Mouse (Mus musculus): Measurements from ENCODE around the gene 9030612E09Rik. TPM values are rescaled to one million over a fixed set of nuclear protein-coding genes. Genes with fewer than 3 reads are reported as not detected.

The 9030612E09Rik gene
- polyA plus RNA-seq, 1 experiment, result 1.9 TPM

DNA sequence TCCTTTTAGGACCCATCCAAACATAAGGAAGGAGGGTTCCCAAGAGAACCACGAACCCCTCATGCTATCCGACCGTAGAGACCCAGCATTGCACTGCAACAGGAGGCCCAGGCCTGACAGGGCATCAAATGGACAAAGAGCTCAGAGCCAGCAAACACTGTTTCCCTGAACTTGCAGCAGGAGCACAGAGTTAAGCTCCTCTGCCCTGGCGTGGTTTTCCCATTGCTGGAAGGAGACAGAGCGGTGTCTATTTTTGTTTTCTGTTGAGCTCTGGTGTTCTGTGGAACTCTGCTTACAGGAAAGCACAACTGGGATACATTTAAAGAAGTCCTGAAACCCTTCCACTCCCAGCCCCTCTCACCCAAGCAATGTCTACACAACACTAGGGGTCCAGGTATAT is 15.2 kb upstream of the 9030612E09Rik start:
- Histone ChIP-seq H3K4me1 (ENCODE audit: control insufficient read depth, insufficient read depth, low read length) (no peaks in the 10 kb centered on the region), H3K27ac (ENCODE audit: control insufficient read depth, insufficient read depth, low read depth, low read length, poor library complexity) (no peak overlapping the region), H3K4me3 (replicated peaks; ENCODE audit: control insufficient read depth, low read depth, low read length) (no peak overlapping the region)
- WGBS, result 83% methylated on average over 5 of the region's 5 CpGs
- TF ChIP-seq CTCF (IDR thresholded peaks at IDR 0.05; ENCODE audit: control insufficient read depth, insufficient read depth, low read length) (no peak), POLR2A (IDR thresholded peaks at IDR 0.05; ENCODE audit: borderline replicate concordance, control insufficient read depth, low read depth, low read length) (no peak)

DNA sequence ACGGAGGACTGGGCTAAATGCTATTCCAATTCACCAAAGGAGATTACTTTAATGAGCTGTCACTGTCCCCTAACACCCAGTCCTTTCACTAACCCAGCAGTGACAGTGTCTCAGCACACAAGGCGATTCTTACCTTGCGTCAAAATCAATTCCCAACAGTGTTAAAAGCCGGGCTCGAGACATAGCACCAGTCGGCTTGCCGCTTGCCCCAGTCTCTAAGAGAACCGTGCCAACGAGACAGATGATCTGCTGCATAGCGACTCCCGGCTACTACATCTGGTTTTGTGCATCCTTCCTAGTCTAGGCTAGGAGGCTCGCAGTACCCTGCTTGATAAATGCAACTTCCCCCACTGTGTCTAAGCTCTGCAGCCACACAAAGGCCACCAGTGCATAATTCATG is 12.2 kb upstream of the 9030612E09Rik start:
- WGBS, result 88% methylated on average over 12 of the region's 12 CpGs
- Histone ChIP-seq H3K27ac (ENCODE audit: control insufficient read depth, insufficient read depth, low read depth, low read length, poor library complexity) (no peak overlapping the region), H3K4me1 (ENCODE audit: control insufficient read depth, insufficient read depth, low read length) (no peaks in the 10 kb centered on the region), H3K4me3 (replicated peaks; ENCODE audit: control insufficient read depth, low read depth, low read length) (no peak overlapping the region)
- TF ChIP-seq CTCF (IDR thresholded peaks at IDR 0.05; ENCODE audit: control insufficient read depth, insufficient read depth, low read length) (no peak), POLR2A (IDR thresholded peaks at IDR 0.05; ENCODE audit: borderline replicate concordance, control insufficient read depth, low read depth, low read length) (no peak)

DNA sequence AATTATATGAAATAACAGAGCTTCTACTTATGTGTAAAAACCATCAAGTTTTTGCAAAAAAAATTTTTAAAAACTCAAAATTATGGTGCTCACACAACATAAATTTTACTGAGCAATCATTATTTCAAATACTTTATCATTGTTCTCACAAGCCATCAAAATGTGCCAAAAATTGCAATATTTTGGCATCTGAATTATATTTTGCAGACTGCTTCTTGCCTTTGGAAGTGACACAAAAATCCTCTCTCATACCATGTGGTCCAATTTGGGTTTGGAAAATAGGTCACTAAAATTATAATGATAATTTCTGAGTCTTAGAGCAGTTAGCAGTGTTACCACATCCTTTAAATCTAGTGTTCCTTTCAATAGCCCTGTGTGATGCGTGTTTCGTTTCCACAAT is 10.1 kb upstream of the 9030612E09Rik start:
- Histone ChIP-seq H3K27ac (ENCODE audit: control insufficient read depth, insufficient read depth, low read depth, low read length, poor library complexity) (no peak overlapping the region), H3K4me3 (replicated peaks; ENCODE audit: control insufficient read depth, low read depth, low read length) (no peak overlapping the region), H3K4me1 (ENCODE audit: control insufficient read depth, insufficient read depth, low read length) (no peaks in the 10 kb centered on the region)
- no peak for TF ChIP-seq POLR2A (IDR thresholded peaks at IDR 0.05; ENCODE audit: borderline replicate concordance, control insufficient read depth, low read depth, low read length)
- 84% methylated on average over 2 of the region's 2 CpGs for WGBS

DNA sequence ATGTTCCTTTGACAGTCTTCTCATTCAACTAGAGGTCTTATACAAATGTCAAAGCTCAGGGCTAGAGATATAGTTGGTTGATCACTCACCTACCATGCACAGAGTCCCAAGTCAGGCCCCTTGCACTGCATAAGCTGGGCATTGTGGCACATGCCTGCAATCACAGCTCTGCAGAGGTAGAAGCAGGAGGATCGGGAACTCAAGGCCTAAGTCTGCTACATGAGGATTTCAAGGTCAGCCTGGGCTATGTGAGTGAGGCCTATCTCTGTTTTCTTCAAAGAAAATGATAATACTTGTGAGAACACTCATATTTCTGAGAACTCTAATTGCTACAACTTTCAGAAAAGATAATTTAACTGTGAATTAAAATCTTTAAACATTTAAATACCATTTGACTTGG is 8.4 kb upstream of the 9030612E09Rik start:
- TF ChIP-seq CTCF (IDR thresholded peaks at IDR 0.05; ENCODE audit: control insufficient read depth, insufficient read depth, low read length), result no peak
- TF ChIP-seq POLR2A (IDR thresholded peaks at IDR 0.05; ENCODE audit: borderline replicate concordance, control insufficient read depth, low read depth, low read length), result no peak
- Histone ChIP-seq H3K4me3 (replicated peaks; ENCODE audit: control insufficient read depth, low read depth, low read length) (no peak overlapping the region), H3K4me1 (ENCODE audit: control insufficient read depth, insufficient read depth, low read length) (no peaks in the 10 kb centered on the region), H3K27ac (ENCODE audit: control insufficient read depth, insufficient read depth, low read depth, low read length, poor library complexity) (no peak overlapping the region)
- WGBS, result 74% methylated on average over 1 of the region's 1 CpGs

DNA sequence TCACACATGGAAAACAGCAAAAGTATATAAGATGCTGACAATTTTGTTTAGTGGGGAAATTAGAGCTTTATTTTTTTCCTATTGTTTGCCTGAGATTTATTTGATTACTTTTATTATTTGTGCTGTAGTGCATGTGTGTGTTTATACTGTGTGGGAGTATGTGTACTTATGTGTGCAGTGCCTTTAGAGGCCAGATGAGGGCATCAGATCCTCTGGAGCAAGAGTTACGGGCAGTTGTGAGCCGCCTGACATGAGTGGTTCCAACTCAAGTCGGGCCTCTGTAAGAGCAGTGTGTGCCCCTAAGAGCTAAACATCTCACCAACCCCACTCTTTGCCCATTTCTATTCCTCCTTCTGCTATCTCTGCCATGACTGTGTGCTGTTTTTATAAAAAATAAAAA is 7.7 kb upstream of the 9030612E09Rik start:
- Histone ChIP-seq H3K4me1 (ENCODE audit: control insufficient read depth, insufficient read depth, low read length) (no peaks in the 10 kb centered on the region), H3K27ac (ENCODE audit: control insufficient read depth, insufficient read depth, low read depth, low read length, poor library complexity) (no peak overlapping the region), H3K4me3 (replicated peaks; ENCODE audit: control insufficient read depth, low read depth, low read length) (no peak overlapping the region)
- TF ChIP-seq POLR2A (IDR thresholded peaks at IDR 0.05; ENCODE audit: borderline replicate concordance, control insufficient read depth, low read depth, low read length) (no peak), CTCF (IDR thresholded peaks at IDR 0.05; ENCODE audit: control insufficient read depth, insufficient read depth, low read length) (no peak)
- 89% methylated on average over 3 of the region's 3 CpGs for WGBS

DNA sequence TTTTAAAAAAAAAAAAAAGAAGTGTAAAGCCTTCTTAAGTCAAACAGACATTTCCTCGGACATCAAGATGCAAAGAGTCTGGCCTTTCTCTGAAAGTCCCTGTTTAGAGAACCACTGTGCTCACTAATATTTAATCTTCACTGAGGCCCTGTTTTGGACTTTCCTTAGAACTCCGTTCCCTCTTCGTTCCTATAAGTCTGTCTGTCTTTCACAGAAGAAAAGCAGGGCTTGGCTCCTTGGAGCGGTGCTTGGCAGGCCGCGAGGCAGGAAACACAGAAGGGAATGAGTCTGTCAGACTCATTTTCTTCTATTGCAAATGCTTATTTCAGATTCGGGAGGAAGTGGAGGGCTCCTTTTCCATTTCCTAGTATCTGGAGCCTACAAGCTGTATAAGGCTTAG is 5.7 kb upstream of the 9030612E09Rik start:
- Histone ChIP-seq H3K4me3 (replicated peaks; ENCODE audit: control insufficient read depth, low read depth, low read length) (no peak overlapping the region), H3K27ac (ENCODE audit: control insufficient read depth, insufficient read depth, low read depth, low read length, poor library complexity) (no peak overlapping the region), H3K4me1 (ENCODE audit: control insufficient read depth, insufficient read depth, low read length) (no peaks in the 10 kb centered on the region)
- no peak for TF ChIP-seq CTCF (IDR thresholded peaks at IDR 0.05; ENCODE audit: control insufficient read depth, insufficient read depth, low read length)
- no peak for TF ChIP-seq POLR2A (IDR thresholded peaks at IDR 0.05; ENCODE audit: borderline replicate concordance, control insufficient read depth, low read depth, low read length)
- WGBS, result 76% methylated on average over 7 of the region's 7 CpGs

DNA sequence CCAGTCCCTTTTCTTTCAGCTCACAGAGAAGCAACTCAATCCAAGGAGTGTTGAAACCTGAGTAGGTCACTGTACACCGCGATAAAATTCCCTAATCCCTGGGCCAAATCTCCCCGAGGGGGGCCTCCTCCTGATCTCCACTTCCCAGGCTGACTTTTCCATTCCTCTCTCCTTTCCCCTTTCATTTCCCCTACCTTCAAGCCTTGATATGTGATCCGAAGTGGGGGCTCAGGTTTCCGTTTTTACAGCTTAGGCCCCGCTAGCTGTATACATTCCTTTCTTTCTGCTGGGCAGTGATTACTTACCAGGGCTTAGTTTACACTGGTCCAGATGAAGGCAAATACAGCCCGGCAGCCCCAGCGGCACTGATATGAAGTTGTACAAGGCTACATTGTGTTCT is 3.4 kb upstream of the 9030612E09Rik start:
- 13% methylated on average over 8 of the region's 8 CpGs for WGBS
- H3K27ac ChIP-seq (ENCODE audit: control insufficient read depth, insufficient read depth, low read depth, low read length, poor library complexity), result no peak overlapping the region
- no peaks in the 10 kb centered on the region for H3K4me1 ChIP-seq (ENCODE audit: control insufficient read depth, insufficient read depth, low read length)
- TF ChIP-seq CTCF (IDR thresholded peaks at IDR 0.05; ENCODE audit: control insufficient read depth, insufficient read depth, low read length), result no peak
- TF ChIP-seq POLR2A (IDR thresholded peaks at IDR 0.05; ENCODE audit: borderline replicate concordance, control insufficient read depth, low read depth, low read length), result no peak
- no peak overlapping the region for H3K4me3 ChIP-seq (replicated peaks; ENCODE audit: control insufficient read depth, low read depth, low read length)

DNA sequence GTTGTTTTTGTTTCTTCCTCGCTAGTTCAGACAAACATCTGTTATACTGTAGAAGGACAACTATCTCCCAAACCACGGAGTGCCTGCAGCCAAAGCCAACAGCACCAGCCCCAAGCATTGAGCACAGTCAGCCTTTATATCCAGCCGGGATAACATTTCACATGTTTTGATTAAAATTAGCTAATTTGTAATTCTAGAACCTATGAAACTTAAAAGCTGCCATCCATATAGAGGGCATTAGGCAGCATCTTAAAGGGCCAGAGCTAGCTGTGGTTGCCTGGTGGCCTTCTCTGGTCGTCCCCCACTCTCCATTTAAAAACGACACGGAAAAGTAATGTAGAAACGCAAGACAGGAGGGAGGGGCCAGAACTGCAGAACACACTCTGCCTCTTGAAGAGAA is 2.4 kb upstream of the 9030612E09Rik start:
- no peak overlapping the region for H3K27ac ChIP-seq (ENCODE audit: control insufficient read depth, insufficient read depth, low read depth, low read length, poor library complexity)
- 9% methylated on average over 7 of the region's 7 CpGs for WGBS
- H3K4me1 ChIP-seq (ENCODE audit: control insufficient read depth, insufficient read depth, low read length), result no peaks in the 10 kb centered on the region
- no peak for TF ChIP-seq POLR2A (IDR thresholded peaks at IDR 0.05; ENCODE audit: borderline replicate concordance, control insufficient read depth, low read depth, low read length)
- no peak for TF ChIP-seq CTCF (IDR thresholded peaks at IDR 0.05; ENCODE audit: control insufficient read depth, insufficient read depth, low read length)
- H3K4me3 ChIP-seq (replicated peaks; ENCODE audit: control insufficient read depth, low read depth, low read length), result no peak overlapping the region

DNA sequence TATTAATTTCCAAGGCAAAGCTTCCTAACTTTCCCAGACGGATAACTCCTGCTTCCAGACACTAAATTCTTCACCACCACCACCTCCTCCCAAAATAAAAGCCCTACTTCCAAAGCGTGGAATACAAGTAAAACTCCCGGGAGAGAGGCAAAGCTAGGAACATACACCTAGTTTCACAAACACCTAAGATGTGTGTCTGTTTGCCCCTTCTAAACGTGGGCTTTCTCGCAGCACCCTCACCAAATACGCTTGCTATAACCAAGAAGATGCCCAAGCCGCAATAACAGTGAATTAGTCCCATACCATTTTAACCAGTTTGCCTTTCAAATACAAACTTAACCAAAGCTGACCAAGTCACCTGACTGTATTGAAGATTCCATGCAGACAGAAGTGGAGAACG is 1.9 kb upstream of the 9030612E09Rik start:
- Histone ChIP-seq H3K4me1 (ENCODE audit: control insufficient read depth, insufficient read depth, low read length) (no peaks in the 10 kb centered on the region), H3K27ac (ENCODE audit: control insufficient read depth, insufficient read depth, low read depth, low read length, poor library complexity) (no peak overlapping the region), H3K4me3 (replicated peaks; ENCODE audit: control insufficient read depth, low read depth, low read length) (no peak overlapping the region)
- 12% methylated on average over 8 of the region's 8 CpGs for WGBS
- no peak for TF ChIP-seq CTCF (IDR thresholded peaks at IDR 0.05; ENCODE audit: control insufficient read depth, insufficient read depth, low read length)
- no peak for TF ChIP-seq POLR2A (IDR thresholded peaks at IDR 0.05; ENCODE audit: borderline replicate concordance, control insufficient read depth, low read depth, low read length)

All from bone marrow, adult 2 months (tissue).